Mouse (Mus musculus) kidney, adult 2 months (tissue): ENCODE results near the gene Lbp.

Experiments
- CTCF ChIP-seq: fragments of 200-500 bp; conservative IDR thresholded peaks from 2 replicates; pipeline ENCODE4 v1.5.1; 2011; ENCODE audit warnings: low read depth, mild to moderate bottlenecking, control low read depth, low read length, moderate library complexity, mixed read lengths; ENCODE audit not compliant: insufficient read depth, insufficient read length
- POLR2A ChIP-seq: fragments of 200-500 bp; IDR thresholded peaks from one replicate; pipeline ENCODE4 v1.6.1; 2011; ENCODE audit warnings: low read depth, low read length, control low read depth

DNA sequence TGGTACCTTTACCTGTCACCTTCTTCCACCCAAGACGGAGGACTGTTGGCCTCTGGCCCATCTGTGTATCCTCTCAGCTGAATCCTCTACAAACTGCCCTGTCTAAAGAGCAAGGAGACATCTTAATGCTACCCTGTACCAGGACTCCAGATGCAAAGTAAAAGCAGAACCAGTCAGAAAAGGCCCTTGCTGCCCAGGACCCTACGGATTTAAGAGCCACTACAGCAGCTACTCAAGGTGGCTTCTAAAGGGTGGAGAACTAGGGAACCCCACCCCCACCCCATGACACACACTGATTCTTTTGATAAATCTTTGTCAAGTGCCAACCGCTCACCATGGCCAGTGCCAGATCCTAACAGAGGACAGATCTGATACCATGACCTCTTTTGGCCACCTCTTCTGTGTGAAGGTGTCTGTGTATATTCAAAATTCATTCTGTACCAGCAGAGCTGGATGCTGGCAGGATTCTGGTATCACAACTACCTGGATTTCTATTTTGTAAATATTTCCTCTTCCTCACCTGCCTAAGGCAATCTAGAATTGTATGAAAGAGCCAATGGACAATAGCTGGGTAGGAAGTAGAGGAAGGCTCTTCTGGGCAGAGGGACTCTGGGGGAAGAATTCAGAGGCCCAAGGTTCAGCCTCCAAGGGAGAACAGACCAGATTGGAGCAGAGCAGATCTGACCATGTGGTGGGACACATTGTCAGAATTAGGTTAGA lies 46.7 kb downstream of the Lbp start:
- no peak for TF ChIP-seq CTCF
- no peak for TF ChIP-seq POLR2A
